8 mouse cellular contexts compared by ENCODE assay signal in genomic region chr4:150087890-150088530, GRCm38 (mm10). TPM values are rescaled to one million over a fixed set of nuclear protein-coding genes. Genes with fewer than 3 reads are reported as not detected.
DNase-seq lines count a peak whose midpoint lies in the region; ATAC-seq and TF ChIP-seq lines count a peak whose summit lies in the region.

No protein-coding gene starts in this region.

- 17% methylated on average over 29 of the region's 29 CpGs for WGBS in hindbrain, embryonic 10.5 days
- WGBS in midbrain, embryonic 10.5 days = 15% methylated on average over 29 of the region's 29 CpGs

- peak; percentile 34 for DNase-seq in gastrocnemius, postnatal 25 days
- no peak for DNase-seq in gastrocnemius, postnatal 4 days (ENCODE audit: low spot score in 2 of 2)
- DNase-seq in MEL (ENCODE audit: low read depth, low spot score) = peak; percentile 31
- no peak for DNase-seq in hindbrain, embryonic 10.5 days (ENCODE audit: low spot score)
- DNase-seq in midbrain, embryonic 10.5 days (ENCODE audit: low spot score) = no peak
- DNase-seq in left cerebral cortex, adult 18-20 months (ENCODE audit: low spot score in 2 of 2) = no peak
- no peak for DNase-seq in urinary bladder, postnatal 10 days (ENCODE audit: low spot score)

- no peak for TF ChIP-seq CTCF in MEL (IDR thresholded peaks at IDR 0.05 in 2 of 3, conservative IDR thresholded peaks at IDR 0.05 in 1 of 3; ENCODE audit: control insufficient read depth in 1 of 3, insufficient read depth in 1 of 3, low read depth in 2 of 3, low read length in 3 of 3, poor library complexity in 1 of 3, severe bottlenecking in 1 of 3)

- peak overlapping the region; percentile 45 to 71 for H3K4me3 ChIP-seq in MEL (ENCODE audit: control insufficient read depth in 1 of 2, insufficient read depth in 1 of 2, low read depth in 2 of 2, low read length in 2 of 2)
- H3K4me3 ChIP-seq in hindbrain, embryonic 10.5 days = peak overlapping the region; percentile 68
- H3K4me3 ChIP-seq in midbrain, embryonic 10.5 days = peak overlapping the region; percentile 70

- peaks cover 0 to 2% of the 10 kb centered on the region in 2 experiments; a peak in 1 of 4 replicates for H3K27me3 ChIP-seq in MEL (ENCODE audit: control insufficient read depth in 1 of 2, insufficient read depth in 2 of 2, low read length in 2 of 2)
- H3K27me3 ChIP-seq in hindbrain, embryonic 10.5 days (ENCODE audit: insufficient read depth, poor library complexity, severe bottlenecking) = peaks cover 49% of the 10 kb centered on the region
- peaks cover 59% of the 10 kb centered on the region for H3K27me3 ChIP-seq in midbrain, embryonic 10.5 days (ENCODE audit: low read depth, poor library complexity, severe bottlenecking)

- peak in 1 of 2 experiments; percentile 10; a peak in 1 of 4 replicates for TF ChIP-seq POLR2A in MEL (IDR thresholded peaks at IDR 0.05; ENCODE audit: control insufficient read depth in 1 of 2, insufficient read depth in 1 of 2, low read depth in 1 of 2, low read length in 2 of 2, poor library complexity in 1 of 2)

- H3K79me2 ChIP-seq in MEL (ENCODE audit: control insufficient read depth, insufficient read depth, low read length, poor library complexity) = no peaks in the 10 kb centered on the region

- TF ChIP-seq EP300 in MEL (IDR thresholded peaks at IDR 0.05; ENCODE audit: low read depth in 1 of 2, low read length in 2 of 2) = no peak

- ATAC-seq in frontal cortex, adult (ENCODE audit: low TSS enrichment) = no peak

- 0 out of 4 replicates have a peak, but pooled peaks cover 0 to 2% of the 10 kb centered on the region in 2 experiments for H3K36me3 ChIP-seq in MEL (ENCODE audit: control insufficient read depth in 1 of 2, insufficient read depth in 2 of 2, low read length in 2 of 2)
- no peaks in the 10 kb centered on the region for H3K36me3 ChIP-seq in hindbrain, embryonic 10.5 days
- H3K36me3 ChIP-seq in midbrain, embryonic 10.5 days = no peaks in the 10 kb centered on the region

- H3K4me1 ChIP-seq in MEL (ENCODE audit: control insufficient read depth in 1 of 2, insufficient read depth in 2 of 2, low read length in 2 of 2) = peaks cover 0 to 2% of the 10 kb centered on the region in 2 experiments; a peak in 1 of 4 replicates
- H3K4me1 ChIP-seq in hindbrain, embryonic 10.5 days (replicated peaks) = peaks cover 27% of the 10 kb centered on the region
- peaks cover 18% of the 10 kb centered on the region for H3K4me1 ChIP-seq in midbrain, embryonic 10.5 days

- H3K9ac ChIP-seq in MEL (ENCODE audit: control insufficient read depth, low read depth, low read length, poor library complexity, severe bottlenecking) = peak overlapping the region; percentile 62

- no peak overlapping the region for H3K27ac ChIP-seq in MEL (ENCODE audit: control insufficient read depth, low read depth, low read length)
- H3K27ac ChIP-seq in hindbrain, embryonic 10.5 days = peak overlapping the region; percentile 79
- peak overlapping the region; percentile 73 for H3K27ac ChIP-seq in midbrain, embryonic 10.5 days (replicated peaks)

- no peaks in the 10 kb centered on the region for H3K9me3 ChIP-seq in MEL (replicated peaks; ENCODE audit: insufficient read depth, low read length)
- no peaks in the 10 kb centered on the region; the same call in 1 of the 2 replicates for H3K9me3 ChIP-seq in hindbrain, embryonic 10.5 days
- peaks cover 4% of the 10 kb centered on the region; the same call in 1 of the 2 replicates for H3K9me3 ChIP-seq in midbrain, embryonic 10.5 days (replicated peaks)

- no peak for TF ChIP-seq RAD21 in MEL (IDR thresholded peaks at IDR 0.05; ENCODE audit: low read depth, low read length)

TF ChIP-seq in MEL, 35 proteins besides CTCF, POLR2A, EP300 and RAD21:
- TF ChIP-seq POLR2AphosphoS2 (IDR thresholded peaks at IDR 0.05; ENCODE audit: low read length) (no peak), MYC (IDR thresholded peaks at IDR 0.05; ENCODE audit: low read depth, low read length) (no peak), TAL1 (IDR thresholded peaks at IDR 0.05; ENCODE audit: low read length) (no peak), MYB (IDR thresholded peaks at IDR 0.05; ENCODE audit: low read depth, low read length) (no peak), ZC3H11A (IDR thresholded peaks at IDR 0.05; ENCODE audit: low read depth, low read length) (no peak), CHD2 (IDR thresholded peaks at IDR 0.05; ENCODE audit: low read length) (no peak), MXI1 (IDR thresholded peaks at IDR 0.05; ENCODE audit: low read depth, low read length) (no peak), MEF2A (IDR thresholded peaks at IDR 0.05; ENCODE audit: extremely low read depth, insufficient replicate concordance, low read depth, low read length, poor library complexity, severe bottlenecking) (no peak), GATA1 (IDR thresholded peaks at IDR 0.05; ENCODE audit: low read depth, low read length) (no peak), ZKSCAN1 (IDR thresholded peaks at IDR 0.05; ENCODE audit: low read depth, low read length) (no peak)

RNA-seq across cellular contexts. Expression of gene Gpr157, which starts 0.8 kb away (rescaled TPM):
- 10 to 100 TPM; 22.8 to 35.7 TPM for total RNA-seq in gastrocnemius, postnatal 25 days (2021)
- total RNA-seq in gastrocnemius, postnatal 4 days (2021) = 10 to 100 TPM; 19.6 to 20.1 TPM
- total RNA-seq in MEL (2012; rRNA removed) = 0.19 and 0.20 TPM in 2 replicates
- under 1 TPM in 1 of 2 experiments, not detected in 1; 0.88 TPM for polyA plus RNA-seq in MEL (2012; ENCODE audit: insufficient read depth in 1 of 2, insufficient read length in 2 of 2, low read depth in 1 of 2, low replicate concordance in 2 of 2, missing spikeins in 1 of 2)
- polyA plus RNA-seq in hindbrain, embryonic 10.5 days (2016; fragmentation: Nextera tagmentation; extraction: Ambion mirVana) = 0.59 and 0.81 TPM in 2 replicates
- 0.60 and 0.62 TPM in 2 replicates for polyA plus RNA-seq in midbrain, embryonic 10.5 days (2016; fragmentation: Nextera tagmentation; extraction: Ambion mirVana)
- total RNA-seq in left cerebral cortex, adult 18-20 months (2021) = 1 to 10 TPM; 1.4 to 2.0 TPM

RNA-seq across cellular contexts. Expression of gene Slc2a5, which starts 31.1 kb away (rescaled TPM):
- total RNA-seq in gastrocnemius, postnatal 25 days (2021) = under 1 TPM in 1 of 2 experiments, not detected in 1; 0.54 TPM
- 1 to 10 TPM; 4.1 to 5.3 TPM for total RNA-seq in gastrocnemius, postnatal 4 days (2021)
- 0.58 and 0.65 TPM in 2 replicates for total RNA-seq in MEL (2012; rRNA removed)
- polyA plus RNA-seq in MEL (2012; ENCODE audit: insufficient read depth in 1 of 2, insufficient read length in 2 of 2, low read depth in 1 of 2, low replicate concordance in 2 of 2, missing spikeins in 1 of 2) = 1 to 10 TPM in 1 of 2 experiments, not detected in 1; 4.9 TPM
- 1.1 and 2.0 TPM in 2 replicates for polyA plus RNA-seq in hindbrain, embryonic 10.5 days (2016; fragmentation: Nextera tagmentation; extraction: Ambion mirVana)
- polyA plus RNA-seq in midbrain, embryonic 10.5 days (2016; fragmentation: Nextera tagmentation; extraction: Ambion mirVana) = 1.3 and 1.8 TPM in 2 replicates
- 1 to 10 TPM; 7.3 to 8.2 TPM for total RNA-seq in left cerebral cortex, adult 18-20 months (2021)

Comparison
In these comparisons a context has a peak if more than half of its experiments do, and no peak if none do; other contexts are left out.
1. DNase-seq: peak in gastrocnemius, postnatal 25 days (single experiment) and MEL (single experiment); none in gastrocnemius, postnatal 4 days (0 of 2), hindbrain, embryonic 10.5 days (single experiment), midbrain, embryonic 10.5 days (single experiment), left cerebral cortex, adult 18-20 months (0 of 2) and urinary bladder, postnatal 10 days (single experiment).
2. RNA of gene Gpr157, which starts 0.8 kb away (total RNA-seq): 22.8 to 35.7 TPM in gastrocnemius, postnatal 25 days and 19.6 to 20.1 TPM in gastrocnemius, postnatal 4 days; 1.4 to 2.0 TPM in left cerebral cortex, adult 18-20 months and 0.19 to 0.20 TPM in MEL; every median in the first group is over 4 times any median in the second.
3. Peak in every context shown above with its lines, with median percentiles within 50 percentile points of each other: H3K4me3 ChIP-seq.